Mouse (Mus musculus) G1E (cell line): ENCODE data around the gene Rab15.

ENCODE experiments used
- CTCF ChIP-seq: IDR thresholded peaks from 2 replicates; pipeline ENCODE4 v1.5.1; 2012; ENCODE audit warnings: low read depth, low read length, inconsistent platforms, mixed read lengths
- GATA1 ChIP-seq: IDR thresholded peaks from 2 replicates; pipeline ENCODE4 v1.6.1; 2012; ENCODE audit warnings: borderline replicate concordance, low read length, inconsistent platforms, mixed read lengths
- POLR2AphosphoS5 ChIP-seq: IDR thresholded peaks from 2 replicates; pipeline ENCODE4 v1.6.1; 2012; ENCODE audit warnings: low read depth, low read length, inconsistent platforms; ENCODE audit not compliant: insufficient replicate concordance

DNA sequence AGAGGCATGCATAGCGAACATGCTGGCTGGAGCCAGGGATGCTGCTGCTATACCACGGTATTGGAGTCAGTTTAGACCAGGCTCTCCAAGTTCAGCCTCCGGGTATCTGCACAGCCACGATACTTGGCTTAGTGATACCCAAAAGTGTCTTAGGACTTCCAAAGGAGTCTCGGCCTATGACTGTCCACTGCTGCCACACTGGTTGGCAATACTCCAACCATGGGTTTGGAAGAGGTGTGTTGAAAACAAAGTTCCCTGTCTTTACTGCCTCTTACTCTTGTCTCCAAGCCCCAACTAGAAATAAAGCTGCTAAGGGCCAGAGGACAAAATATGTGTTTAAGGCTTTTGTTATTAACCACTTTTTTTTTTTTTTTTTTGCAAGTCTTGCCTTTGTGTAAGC, 12.2 kb downstream of the Rab15 start:
- TF ChIP-seq CTCF (no peak), GATA1 (no peak), POLR2AphosphoS5 (no peak)
